Mouse (Mus musculus): ENCODE data around the gene Lemd1.
"Not testable (repeated sequence)": the region's sequence is repeated elsewhere in the genome, so short reads cannot be mapped to it uniquely, and the experiment has no call there.

The Lemd1 gene

DNA sequence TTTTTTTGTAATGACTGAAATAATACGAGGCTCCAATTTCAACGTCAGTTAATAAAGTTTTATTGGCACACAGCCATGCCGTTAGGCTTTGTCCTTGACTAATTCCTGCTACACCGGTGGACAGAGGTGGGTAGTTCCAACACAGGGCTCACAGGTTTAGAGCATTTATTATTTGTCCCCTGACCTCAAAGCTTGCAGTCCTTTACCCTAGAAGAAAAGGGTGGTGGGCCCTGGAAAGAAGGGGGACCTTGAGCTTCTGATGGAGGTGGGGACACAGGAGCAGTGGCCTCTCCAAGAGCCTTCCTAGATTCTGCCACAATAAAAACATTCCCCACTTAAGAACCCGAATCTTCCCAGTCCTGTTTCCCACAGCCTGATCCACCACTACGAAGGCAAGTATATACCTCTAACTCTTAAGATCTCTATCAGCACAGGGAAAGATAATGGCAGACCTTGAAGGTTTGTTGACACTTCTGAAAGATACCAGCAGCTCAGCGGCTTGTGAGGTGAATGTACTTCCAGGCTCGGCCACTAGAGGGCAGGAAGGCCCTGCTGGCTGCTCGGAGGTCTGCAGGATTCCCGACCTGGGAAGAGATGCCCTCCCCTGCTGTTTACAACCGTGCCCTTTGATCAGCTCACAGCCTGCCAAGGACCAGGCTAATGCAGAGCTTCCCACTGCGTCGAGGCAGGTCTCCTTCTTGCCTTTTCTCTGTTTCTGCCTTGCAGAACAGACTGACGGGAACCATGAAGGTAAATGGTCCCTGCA lies 34.0 kb upstream of the Lemd1 start:
- DNase-seq (ENCODE audit: low read depth, low spot score): peak; percentile 80
- Histone ChIP-seq H3K27me3 (ENCODE audit: control insufficient read depth, insufficient read depth, low read length, poor library complexity, severe bottlenecking) (no peaks in the 10 kb centered on the region), H3K36me3 (ENCODE audit: control insufficient read depth, insufficient read depth, low read length, poor library complexity, severe bottlenecking) (no peaks in the 10 kb centered on the region)

DNA sequence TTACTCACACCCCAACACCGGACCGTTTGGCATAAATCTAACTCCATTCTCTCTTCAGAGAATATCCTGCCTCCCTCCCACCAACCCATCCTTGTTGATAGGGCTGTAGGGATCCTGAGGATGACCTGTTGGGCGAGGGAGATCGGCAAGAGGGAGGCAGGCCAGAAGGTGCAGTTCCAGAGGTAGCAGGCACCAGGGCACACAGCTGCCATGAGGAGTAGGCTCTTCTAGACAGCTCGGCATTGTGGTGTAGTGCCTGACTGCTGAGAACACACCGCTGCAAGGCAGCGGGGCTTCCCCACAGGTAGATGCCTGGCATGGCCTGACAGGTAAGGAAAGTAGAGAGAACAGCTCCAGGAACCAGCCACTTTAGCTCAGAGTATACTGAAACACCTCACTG lies 33.4 kb upstream of the Lemd1 start:
- Histone ChIP-seq H3K27me3 (ENCODE audit: control insufficient read depth, insufficient read depth, low read length, poor library complexity, severe bottlenecking) (no peaks in the 10 kb centered on the region), H3K36me3 (ENCODE audit: control insufficient read depth, insufficient read depth, low read length, poor library complexity, severe bottlenecking) (no peaks in the 10 kb centered on the region)
- no peak for DNase-seq (ENCODE audit: low read depth, low spot score)

DNA sequence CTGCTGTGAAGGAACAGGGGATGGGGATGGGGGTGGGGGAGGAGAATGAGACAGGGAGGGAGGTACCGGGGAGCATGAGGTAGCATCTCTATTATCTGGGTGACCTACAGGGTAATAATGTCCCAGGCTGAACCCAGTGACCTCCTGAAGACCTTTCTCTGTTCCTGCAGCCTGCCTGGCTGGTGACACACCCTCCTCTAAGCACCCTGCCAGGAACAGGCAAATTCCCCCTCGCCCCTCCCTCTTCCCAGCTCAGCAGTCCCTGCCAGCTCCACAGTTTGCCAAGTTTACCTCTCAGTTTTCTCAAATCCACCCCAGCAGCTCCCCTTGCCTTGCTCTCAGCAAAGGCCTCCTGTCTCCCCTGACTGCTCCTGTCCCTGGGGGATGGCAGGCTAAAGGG lies 32.5 kb upstream of the Lemd1 start:
- Histone ChIP-seq H3K27me3 (ENCODE audit: control insufficient read depth, insufficient read depth, low read length, poor library complexity, severe bottlenecking) (no peaks in the 10 kb centered on the region), H3K36me3 (ENCODE audit: control insufficient read depth, insufficient read depth, low read length, poor library complexity, severe bottlenecking) (no peaks in the 10 kb centered on the region)
- no peak for DNase-seq (ENCODE audit: low read depth, low spot score)

DNA sequence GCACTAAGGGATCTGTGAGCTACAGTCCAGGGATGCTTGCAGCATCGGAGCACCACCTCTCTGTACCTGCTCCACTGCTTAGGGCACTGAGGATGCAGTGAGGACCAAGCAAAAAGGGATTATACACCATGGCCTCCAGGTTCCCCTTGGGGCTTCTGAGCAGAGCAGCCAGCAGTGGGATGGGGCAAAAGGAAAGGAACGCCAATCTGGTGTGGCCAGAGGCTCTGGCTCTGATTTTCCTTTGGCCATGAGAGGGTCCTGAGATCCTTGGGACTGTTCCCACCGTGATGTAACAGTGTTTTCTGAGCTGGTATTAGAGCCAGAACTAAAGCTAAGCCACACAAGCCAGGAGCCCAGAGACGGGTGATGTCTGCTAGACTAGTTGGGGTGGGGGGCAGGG lies 31.6 kb upstream of the Lemd1 start:
- Histone ChIP-seq H3K27me3 (ENCODE audit: control insufficient read depth, insufficient read depth, low read length, poor library complexity, severe bottlenecking) (no peaks in the 10 kb centered on the region), H3K36me3 (ENCODE audit: control insufficient read depth, insufficient read depth, low read length, poor library complexity, severe bottlenecking) (no peaks in the 10 kb centered on the region)
- DNase-seq (ENCODE audit: low read depth, low spot score): no peak

DNA sequence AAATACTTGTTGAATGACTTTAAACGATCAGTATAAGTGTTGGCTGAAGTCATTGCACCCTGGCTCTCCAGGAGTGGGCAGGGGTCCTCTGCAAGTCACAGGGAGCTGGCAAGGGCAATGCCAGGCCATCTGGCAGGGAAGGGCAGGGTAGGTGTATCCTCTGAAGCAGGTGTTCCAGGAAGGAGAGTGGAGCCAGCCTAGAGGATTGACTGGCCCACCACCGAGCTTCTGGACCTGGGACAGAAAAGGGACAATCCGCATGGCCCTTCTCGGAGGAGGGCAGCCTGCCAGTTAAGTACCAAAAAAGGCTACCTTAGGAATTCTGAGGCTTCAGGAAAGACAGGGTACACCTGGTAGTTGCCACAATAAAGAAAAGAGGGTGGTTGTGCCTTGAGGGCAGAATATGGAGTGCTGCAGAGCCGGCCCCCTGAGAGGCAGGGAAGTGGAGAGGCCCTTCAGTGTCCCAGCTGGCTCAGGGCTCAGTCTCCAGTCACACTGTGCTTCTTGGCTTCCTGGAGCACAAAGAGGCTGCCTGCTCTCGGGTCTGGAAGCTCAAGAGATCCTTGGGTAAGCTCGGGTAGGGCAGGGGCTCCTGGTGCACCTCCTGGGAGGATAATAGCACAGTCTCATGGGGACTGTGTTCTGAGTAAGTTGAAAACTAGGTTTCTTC lies 29.9 kb upstream of the Lemd1 start:
- Histone ChIP-seq H3K27me3 (ENCODE audit: control insufficient read depth, insufficient read depth, low read length, poor library complexity, severe bottlenecking) (no peaks in the 10 kb centered on the region), H3K36me3 (ENCODE audit: control insufficient read depth, insufficient read depth, low read length, poor library complexity, severe bottlenecking) (no peaks in the 10 kb centered on the region)
- no peak for DNase-seq (ENCODE audit: low read depth, low spot score)

DNA sequence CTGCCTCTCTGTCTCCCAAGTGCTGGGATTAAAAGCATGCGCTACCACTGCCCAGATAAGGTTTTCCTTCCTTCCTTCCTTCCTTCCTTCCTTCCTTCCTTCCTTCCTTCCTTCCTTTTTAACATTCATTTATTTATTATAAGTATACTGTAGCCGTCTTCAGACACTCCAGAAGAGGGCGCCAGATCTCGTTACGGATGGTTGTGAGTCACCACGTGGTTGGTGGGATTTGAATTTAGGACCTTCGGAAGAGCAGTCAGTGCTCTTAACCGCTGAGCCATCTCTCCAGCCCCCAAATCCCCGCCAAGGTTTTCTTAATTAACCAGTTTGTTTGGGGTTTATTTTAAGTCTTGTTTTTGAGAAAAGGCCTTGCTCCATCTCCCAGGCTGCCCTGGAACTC lies 28.6 kb upstream of the Lemd1 start:
- not testable (repeated sequence) for DNase-seq (ENCODE audit: low read depth, low spot score); H3K27me3 ChIP-seq (ENCODE audit: control insufficient read depth, insufficient read depth, low read length, poor library complexity, severe bottlenecking); H3K36me3 ChIP-seq (ENCODE audit: control insufficient read depth, insufficient read depth, low read length, poor library complexity, severe bottlenecking)

DNA sequence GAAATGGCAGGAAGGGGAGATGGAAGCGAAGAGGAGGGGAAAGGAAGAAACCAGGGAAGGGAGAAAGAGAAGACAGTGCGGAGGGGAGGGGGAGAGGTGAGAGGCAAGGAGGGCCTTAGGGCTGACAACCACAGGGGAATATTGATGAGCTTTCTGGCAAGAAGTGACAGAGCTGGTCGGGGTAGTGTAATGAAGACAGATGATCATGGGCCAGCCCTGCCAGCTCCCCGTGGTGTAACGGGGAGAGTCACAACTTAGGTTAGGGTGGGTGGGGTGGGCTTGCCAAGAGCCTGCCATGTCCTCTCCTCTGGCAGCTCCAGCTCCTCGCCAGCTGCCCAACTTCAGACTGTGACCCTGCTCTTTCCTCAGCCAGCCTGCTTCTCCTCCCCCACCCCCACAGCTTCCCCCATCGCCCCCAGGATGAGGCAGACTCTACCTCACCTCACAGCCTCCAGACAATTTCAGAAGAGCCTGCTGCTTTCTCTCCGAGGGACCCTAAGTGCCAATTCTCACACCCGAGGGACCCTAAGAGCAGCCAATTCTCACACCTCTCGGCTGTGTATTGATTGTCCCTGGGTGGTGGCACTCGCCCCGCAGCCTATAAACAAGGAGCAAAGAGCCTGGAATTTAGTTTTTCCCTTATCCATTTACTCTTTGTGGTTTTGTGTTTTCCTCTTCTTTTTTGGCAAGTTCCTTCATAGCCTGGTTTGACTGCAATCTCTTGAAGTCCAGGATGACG lies 26.3 kb upstream of the Lemd1 start:
- no peak for DNase-seq (ENCODE audit: low read depth, low spot score)
- no peaks in the 10 kb centered on the region for H3K27me3 ChIP-seq (ENCODE audit: control insufficient read depth, insufficient read depth, low read length, poor library complexity, severe bottlenecking)
- H3K36me3 ChIP-seq (ENCODE audit: control insufficient read depth, insufficient read depth, low read length, poor library complexity, severe bottlenecking): no peaks in the 10 kb centered on the region

DNA sequence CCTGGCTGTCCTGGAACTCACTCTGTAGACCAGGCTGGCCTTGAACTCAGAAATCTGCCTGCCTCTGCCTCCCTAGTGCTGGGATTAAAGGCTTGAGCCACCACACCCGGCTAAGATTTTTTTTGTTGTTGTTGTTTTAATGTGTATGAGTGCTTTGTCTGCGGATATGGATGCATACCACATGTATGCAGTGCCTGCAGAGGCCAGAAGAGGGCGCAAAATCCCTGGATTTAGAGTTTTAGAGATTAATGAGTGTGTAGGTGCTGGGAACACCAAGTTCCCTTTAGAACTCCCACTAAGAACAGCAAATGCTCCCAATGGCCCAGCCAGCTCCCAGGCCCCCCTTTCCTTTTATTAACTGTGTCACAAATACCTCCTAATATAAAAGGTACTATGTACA lies 25.4 kb upstream of the Lemd1 start:
- peak; percentile 49 for DNase-seq (ENCODE audit: low read depth, low spot score)
- Histone ChIP-seq H3K27me3 (ENCODE audit: control insufficient read depth, insufficient read depth, low read length, poor library complexity, severe bottlenecking) (no peaks in the 10 kb centered on the region), H3K36me3 (ENCODE audit: control insufficient read depth, insufficient read depth, low read length, poor library complexity, severe bottlenecking) (no peaks in the 10 kb centered on the region)

DNA sequence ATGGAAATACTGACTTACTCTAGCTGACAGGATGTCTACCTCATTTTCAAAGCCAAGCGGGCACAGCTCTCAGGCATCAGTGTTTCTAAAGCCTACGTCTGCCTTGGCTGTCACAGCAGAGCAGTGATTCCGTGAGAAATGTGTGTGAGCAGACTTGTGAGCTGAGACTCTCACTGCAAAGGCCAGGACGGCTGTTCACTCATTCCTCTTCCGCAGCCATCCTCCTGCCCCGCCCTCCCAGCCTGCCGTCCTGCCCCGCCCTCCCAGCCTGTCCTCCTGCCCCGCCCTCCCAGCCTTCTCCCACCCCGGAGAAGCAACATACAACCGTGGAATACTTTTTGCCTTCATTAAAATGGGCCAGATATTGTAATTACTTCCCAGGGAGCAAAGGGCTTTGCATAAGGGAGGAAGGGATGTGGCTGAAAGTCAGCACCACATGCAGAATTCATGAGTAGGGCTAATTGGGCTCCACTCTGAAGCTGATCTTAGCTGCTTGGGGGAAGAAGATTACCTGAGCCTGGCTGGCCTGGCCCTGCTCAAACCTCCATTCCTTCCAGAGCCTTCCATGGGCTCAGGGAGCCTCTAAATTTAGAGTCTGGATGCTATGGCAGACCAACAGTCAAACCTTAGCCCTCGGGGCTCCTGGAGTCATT lies 23.0 kb upstream of the Lemd1 start:
- H3K27me3 ChIP-seq (ENCODE audit: control insufficient read depth, insufficient read depth, low read length, poor library complexity, severe bottlenecking): no peaks in the 10 kb centered on the region
- H3K36me3 ChIP-seq (ENCODE audit: control insufficient read depth, insufficient read depth, low read length, poor library complexity, severe bottlenecking): no peaks in the 10 kb centered on the region
- DNase-seq (ENCODE audit: low read depth, low spot score): no peak

DNA sequence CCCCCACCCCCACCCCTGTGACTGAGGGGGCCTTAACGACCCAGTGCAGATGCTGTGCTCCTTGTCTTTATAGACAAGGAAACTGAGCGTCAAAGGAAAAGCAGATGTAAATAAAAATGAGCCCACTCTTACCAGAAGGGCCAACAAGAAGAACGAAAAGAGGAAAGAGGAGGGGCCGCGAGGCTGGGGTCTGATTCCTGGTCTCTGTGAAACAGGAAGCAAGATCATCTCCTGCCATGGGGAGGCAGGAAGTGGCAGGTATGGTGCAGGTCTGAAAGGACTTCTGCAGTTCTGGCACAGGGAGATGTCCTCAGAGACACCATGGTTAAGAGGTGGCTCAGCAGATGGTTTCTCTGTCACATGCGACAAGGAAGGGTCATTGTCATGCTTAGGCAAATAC lies 20.5 kb upstream of the Lemd1 start:
- H3K36me3 ChIP-seq (ENCODE audit: control insufficient read depth, insufficient read depth, low read length, poor library complexity, severe bottlenecking): no peaks in the 10 kb centered on the region
- no peak for DNase-seq (ENCODE audit: low read depth, low spot score)
- no peaks in the 10 kb centered on the region for H3K27me3 ChIP-seq (ENCODE audit: control insufficient read depth, insufficient read depth, low read length, poor library complexity, severe bottlenecking)

DNA sequence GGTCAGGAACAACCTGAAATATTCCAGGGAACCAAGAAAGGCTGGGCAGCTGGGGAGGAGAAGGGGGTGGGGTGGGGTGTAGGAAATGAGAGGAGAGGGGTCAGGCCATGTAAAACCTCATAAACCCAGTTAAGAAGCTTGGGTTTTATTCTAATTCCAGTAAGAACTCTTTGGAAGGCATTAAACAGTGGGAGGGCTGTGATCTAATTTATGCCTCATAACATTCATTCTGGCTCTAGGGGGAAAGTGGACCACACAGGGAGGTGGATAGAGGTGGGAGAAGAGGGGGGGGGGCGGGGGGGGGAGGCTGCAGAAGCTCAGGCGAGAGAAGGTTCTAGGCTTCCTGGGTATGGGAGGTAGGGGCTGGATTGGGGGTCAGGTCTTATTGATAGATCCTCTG lies 19.6 kb upstream of the Lemd1 start:
- H3K27me3 ChIP-seq (ENCODE audit: control insufficient read depth, insufficient read depth, low read length, poor library complexity, severe bottlenecking): no peaks in the 10 kb centered on the region
- H3K36me3 ChIP-seq (ENCODE audit: control insufficient read depth, insufficient read depth, low read length, poor library complexity, severe bottlenecking): no peaks in the 10 kb centered on the region
- no peak for DNase-seq (ENCODE audit: low read depth, low spot score)

DNA sequence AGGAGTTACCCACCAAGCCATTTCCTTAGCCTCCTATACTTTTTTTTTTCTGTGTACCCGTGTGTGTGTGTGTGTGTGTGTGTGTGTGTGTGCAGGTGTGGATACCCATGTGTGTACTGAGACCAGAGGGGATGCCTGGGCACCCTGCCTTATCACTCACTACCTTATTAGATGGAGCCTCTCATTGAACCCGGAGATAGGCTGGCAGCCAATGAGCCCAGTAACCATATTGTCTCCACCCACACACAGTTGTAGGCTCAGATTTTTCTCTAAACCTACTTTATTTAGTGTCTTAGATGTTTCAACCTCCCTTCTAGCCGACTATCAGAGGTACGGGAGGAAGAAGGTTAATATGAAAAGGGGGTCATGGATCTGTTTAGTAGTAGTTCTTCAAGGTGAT lies 4.9 kb upstream of the Lemd1 start:
- no peaks in the 10 kb centered on the region for H3K27me3 ChIP-seq (ENCODE audit: control insufficient read depth, insufficient read depth, low read length, poor library complexity, severe bottlenecking)
- DNase-seq (ENCODE audit: low read depth, low spot score): no peak
- no peaks in the 10 kb centered on the region for H3K36me3 ChIP-seq (ENCODE audit: control insufficient read depth, insufficient read depth, low read length, poor library complexity, severe bottlenecking)

DNA sequence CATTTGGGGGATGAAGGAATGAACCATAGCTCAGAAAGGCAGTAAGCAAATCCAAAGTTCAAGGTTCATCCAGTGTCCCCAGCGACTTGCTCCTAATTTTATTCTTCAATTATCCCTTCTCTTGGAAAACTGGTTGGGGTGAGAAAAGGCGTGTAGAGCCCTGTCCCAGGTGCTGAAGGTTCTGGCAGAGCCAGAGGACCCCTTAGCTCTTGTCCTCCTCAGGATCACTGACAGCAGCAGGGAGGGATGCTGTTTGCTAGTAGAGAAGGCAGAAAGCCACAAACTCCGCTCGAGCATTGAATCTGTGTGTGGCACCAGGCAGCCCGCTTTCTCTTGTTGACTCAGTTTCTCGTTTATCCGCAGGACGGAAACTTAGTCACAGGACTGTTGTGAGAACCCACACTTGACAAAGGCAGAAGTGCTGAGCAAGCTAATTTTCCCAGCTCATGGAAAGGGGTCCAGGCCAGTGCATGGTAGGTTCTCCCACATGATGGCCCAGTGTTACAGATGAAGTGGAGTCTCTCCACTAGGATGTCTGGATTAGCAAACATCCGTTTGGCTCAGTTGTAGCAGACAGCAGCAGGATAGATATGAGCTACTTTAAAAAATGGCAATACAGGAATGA lies 2.7 kb upstream of the Lemd1 start:
- no peaks in the 10 kb centered on the region for H3K36me3 ChIP-seq (ENCODE audit: control insufficient read depth, insufficient read depth, low read length, poor library complexity, severe bottlenecking)
- H3K27me3 ChIP-seq (ENCODE audit: control insufficient read depth, insufficient read depth, low read length, poor library complexity, severe bottlenecking): peaks cover 1% of the 10 kb centered on the region; the same call in 1 of the 2 replicates

DNA sequence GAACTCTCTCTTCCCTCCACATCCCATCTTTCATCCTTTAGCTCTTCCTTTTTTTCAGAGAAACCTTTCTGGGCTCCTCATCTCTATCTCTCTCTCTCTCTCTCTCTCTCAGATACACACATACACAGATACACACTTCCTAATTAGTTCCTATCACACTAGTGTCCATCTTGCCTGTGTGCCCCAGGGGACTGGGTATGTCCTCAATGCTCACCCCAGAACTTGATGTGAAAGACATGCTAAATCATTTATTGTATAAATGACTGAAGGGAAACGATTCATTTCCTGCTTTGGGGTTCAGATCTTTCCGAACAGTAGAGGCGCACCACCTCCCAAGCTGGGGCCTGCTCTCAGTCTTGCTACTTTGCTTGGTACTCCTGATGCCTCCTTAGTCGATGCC lies 2.0 kb upstream of the Lemd1 start:
- Histone ChIP-seq H3K27me3 (ENCODE audit: control insufficient read depth, insufficient read depth, low read length, poor library complexity, severe bottlenecking) (peaks cover 1% of the 10 kb centered on the region; the same call in 1 of the 2 replicates), H3K36me3 (ENCODE audit: control insufficient read depth, insufficient read depth, low read length, poor library complexity, severe bottlenecking) (no peaks in the 10 kb centered on the region)
- DNase-seq (ENCODE audit: low read depth, low spot score): no peak

More for the DNA sequence above, 2.7 kb upstream of the Lemd1 start:
- DNase-seq (ENCODE audit: low read depth, low spot score): no peak
